Mouse (Mus musculus) adrenal gland, postnatal 14 days (tissue): ENCODE measurements around the gene Tmem267. TPM values are rescaled to one million over a fixed set of nuclear protein-coding genes. Genes with fewer than 3 reads are reported as not detected.
"Not testable (repeated sequence)": the region's sequence is repeated elsewhere in the genome, so short reads cannot be mapped to it uniquely, and the experiment has no call there.

Source experiments
- DNase-seq: peaks from one replicate; pipeline ENCODE4 v3.0.0; 2021; ENCODE audit warnings: mixed read lengths
- long read RNA-seq, 2 experiments: library from polyadenylated mRNA; stranded (forward); transcript quantifications; one replicate each; pipeline ENCODE4 v2.0.0; 2021
- total RNA-seq: library from RNA; stranded (reverse); gene quantifications from 2 replicates; pipeline ENCODE4 v1.2.3, GENCODE M21; 2021

The Tmem267 gene
- total RNA-seq = 12.0 and 12.7 TPM in 2 replicates
- long read RNA-seq, experiment 1, partial matches to known transcripts = 0 of 8 reads
- long read RNA-seq, experiment 1, other reads (novel, unspliced or antisense) = 5 of 8 reads
- long read RNA-seq, experiment 2, partial matches to known transcripts = 0 of 4 reads
- long read RNA-seq, experiment 2, other reads (novel, unspliced or antisense) = 4 of 4 reads

GRCm38 (mm10) chr13:119487880-119488580, at the start of gene Tmem267, which contains the start of gene 3110070M22Rik:
Gene Tmem267, plus strand, starts transcription at chr13:119488039.
Gene 3110070M22Rik, minus strand, starts transcription at chr13:119488383.
- peak; percentile 91 for DNase-seq

- DNase-seq = no peak
Measured at GRCm38 (mm10) chr13:119442244-119442643, 45.6 kb upstream of the Tmem267 start.

DNA sequence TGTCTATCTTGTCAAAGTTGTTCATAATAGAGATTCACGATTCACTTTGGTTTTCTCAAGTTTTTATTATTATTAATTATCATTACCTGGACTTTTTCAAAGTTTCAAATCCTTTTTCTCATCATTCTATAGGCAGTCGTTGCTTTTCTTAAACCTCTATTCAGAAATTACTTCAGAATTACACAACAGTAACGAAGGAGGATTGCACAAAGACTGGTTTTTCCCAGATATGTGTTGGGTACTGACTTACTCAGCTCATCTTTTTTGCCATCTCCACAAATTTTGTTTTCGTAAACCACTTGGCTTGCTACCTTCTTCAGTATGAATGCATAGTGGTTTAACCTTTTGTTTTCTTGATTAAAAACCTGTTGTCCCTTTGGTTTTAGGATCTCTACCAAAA, 34.3 kb upstream of the Tmem267 start:
- DNase-seq = no peak

- no peak for DNase-seq
Measured at GRCm38 (mm10) chr13:119455082-119455481, 32.8 kb upstream of the Tmem267 start.

DNA sequence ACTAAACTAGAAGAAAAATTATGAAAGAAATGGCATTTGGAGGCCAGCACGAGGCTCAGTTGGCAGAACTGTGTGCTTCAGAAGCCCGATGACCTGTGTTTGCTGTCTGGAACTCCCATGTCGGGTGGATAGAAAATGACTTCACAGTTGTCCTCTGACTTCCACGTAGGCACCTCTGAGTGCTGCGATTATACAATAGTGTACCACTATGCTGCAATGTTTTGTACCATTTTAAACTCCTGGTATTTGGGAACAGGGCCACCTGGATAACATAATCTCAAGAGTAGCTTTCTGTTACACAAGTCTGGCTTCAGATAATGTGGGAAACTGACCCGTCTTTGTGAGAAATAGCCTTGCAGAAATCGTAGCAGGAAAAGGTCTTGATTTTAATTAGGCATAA, 31.5 kb upstream of the Tmem267 start:
- no peak for DNase-seq

- peak; percentile 27 for DNase-seq
Measured at GRCm38 (mm10) chr13:119461900-119462595, 25.8 kb upstream of the Tmem267 start.

DNA sequence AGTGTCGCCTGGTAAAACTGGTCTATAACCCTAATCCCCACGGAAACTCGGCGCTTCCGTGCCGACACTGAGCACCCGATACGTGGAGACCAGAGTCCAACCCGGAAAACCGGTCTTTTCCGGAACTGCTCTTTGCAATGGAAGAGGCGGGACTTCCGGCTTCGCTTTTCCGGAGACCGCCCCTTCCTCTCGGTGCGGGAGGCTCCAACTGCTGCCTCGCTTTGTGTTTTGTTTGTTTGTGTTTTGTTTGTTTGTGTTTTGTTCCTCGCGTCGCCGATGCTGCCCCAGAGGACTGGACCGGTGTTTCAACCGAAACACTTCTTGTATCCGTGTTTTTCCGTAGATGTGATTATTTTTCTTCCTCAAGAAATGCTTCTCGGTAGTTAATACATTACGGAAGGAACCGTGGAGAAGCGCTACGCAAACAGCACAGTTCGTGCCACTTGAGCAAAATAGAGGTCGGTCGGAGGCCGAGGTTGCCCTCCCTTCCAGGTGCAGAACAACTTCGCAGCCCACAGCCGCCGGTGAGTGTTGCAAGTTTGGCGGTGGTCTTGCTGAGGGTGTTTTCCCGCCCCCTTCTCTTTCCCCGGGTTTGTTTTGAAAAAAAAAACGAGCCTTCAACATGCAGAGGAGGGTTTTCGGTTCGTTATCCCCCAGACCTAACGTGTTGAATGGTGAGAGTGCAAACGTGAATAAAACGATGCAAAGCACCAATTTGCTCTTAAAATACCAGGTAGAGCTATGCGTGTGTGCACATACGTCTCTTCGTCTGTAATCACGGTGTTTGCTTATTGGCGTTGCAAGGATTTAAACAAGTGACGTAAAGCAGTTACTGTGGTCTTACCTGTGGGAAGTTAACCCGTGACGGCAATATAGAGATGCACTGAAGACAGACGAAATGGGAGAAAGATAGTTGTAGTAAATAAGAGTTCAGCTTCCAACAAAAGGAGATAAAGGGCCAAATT, 25.0 kb upstream of the Tmem267 start, which contains the start of gene 4833420G17Rik:
Gene 4833420G17Rik, plus strand, starts transcription at position 173 of the 965 bp plus-strand sequence.
- DNase-seq = peak; percentile 94

DNA sequence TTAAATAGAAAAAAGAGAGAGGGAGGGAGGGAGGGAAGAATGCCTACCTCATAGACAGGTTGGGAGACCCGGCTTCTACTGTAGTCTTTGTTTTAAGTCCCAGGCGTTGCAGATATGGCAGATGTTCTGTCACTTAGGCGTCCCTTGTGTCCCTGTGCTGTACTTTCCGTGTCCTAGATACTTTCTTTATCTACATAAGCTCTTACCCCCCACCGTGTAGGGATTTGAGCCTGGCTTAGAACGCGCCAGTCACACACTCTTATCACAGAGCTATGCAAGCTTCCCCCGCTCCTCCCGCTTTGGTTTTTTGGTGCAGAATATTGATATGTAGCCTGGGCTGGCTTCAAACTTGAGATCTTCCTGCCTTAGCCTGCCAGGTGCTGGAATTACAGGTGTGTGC, 11.2 kb upstream of the Tmem267 start:
- no peak for DNase-seq

DNA sequence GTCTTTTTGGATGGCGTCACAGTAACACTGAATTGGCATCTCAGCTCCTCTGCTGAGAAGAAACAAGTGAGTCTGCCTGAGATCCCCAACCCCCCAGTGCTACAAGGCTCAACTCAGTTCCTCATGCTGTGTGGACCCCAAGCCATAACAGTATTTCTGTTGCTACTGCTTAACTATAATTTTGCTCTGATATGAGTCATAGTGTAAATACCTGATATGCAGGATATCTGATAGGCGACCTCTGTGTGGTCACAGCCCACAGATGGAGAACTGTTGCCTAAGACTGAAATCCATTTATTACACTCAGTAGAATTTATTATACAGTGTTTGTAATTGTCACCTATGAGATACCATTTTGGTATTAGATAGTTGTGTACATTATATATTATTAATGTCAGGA, 10.1 kb upstream of the Tmem267 start:
- DNase-seq = no peak

DNA sequence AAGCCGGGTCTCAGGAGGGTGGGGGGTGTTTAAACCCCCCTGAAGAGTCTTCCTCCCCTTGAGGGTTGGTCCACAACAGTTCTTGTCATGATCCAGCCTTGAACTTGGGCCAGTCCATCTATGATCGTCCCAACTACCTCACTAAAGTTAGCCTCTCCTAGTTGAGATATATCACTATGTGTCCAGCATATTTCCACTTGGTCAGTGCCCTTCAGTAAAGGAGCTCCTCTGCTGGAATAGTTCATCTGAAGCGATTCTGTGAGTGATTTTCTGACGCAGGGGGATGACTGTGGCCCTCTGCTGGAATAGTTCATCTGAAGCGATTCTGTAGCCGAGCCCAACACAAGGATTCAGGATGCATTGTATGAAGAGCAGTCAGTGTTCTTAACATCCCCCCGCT, 485 bp upstream of the Tmem267 start:
- DNase-seq = no peak

DNA sequence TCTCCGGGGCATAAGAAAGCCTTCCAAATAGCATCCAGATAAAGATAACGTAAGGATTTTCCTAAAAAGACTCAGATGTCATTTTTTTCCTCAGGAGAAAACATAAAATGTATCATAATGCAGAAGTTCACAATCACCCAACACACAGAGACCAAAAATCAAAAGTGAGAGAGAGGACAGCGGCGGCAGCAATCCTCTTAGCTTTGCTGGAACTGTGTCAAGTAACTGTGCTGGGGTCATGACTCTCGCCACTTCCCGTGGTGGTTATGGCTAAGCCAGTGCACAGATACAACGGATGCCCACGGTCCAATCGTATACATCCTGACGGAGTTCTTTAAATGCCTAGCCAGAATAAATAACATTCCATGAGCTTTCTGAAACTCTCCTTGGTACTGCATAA, 4.2 kb downstream of the Tmem267 start:
- not testable (repeated sequence) for DNase-seq

- not testable (repeated sequence) for DNase-seq
Measured at GRCm38 (mm10) chr13:119494938-119495337, 7.1 kb downstream of the Tmem267 start.

- DNase-seq = peak; percentile 65
Measured at GRCm38 (mm10) chr13:119596321-119597211, 108.7 kb downstream of the Tmem267 start.

GRCm38 (mm10) chr13:119598466-119598865, 110.6 kb downstream of the Tmem267 start:
- peak; percentile 39 for DNase-seq

GRCm38 (mm10) chr13:119599066-119599465, 111.2 kb downstream of the Tmem267 start:
- DNase-seq = peak; percentile 56

DNA sequence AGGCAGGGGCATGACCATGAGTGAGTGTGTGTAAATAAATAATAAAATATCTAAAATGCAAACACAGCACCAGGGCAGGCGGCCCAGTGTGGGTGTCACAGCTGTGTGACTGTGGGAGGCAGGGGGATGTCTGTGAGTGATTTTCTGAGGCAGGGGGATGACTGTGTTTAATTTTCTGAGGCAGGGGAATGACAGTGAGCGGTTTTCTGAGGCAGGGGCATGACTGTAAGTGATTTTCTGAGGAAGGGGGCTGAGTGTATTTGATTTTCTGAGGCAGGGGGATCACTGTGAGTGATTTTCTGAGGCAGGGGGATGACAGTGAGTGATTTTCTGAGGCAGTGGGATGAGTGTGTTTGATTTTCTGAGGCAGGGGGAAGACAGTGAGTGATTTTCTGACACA, 111.7 kb downstream of the Tmem267 start:
- DNase-seq = not testable (repeated sequence)

DNA sequence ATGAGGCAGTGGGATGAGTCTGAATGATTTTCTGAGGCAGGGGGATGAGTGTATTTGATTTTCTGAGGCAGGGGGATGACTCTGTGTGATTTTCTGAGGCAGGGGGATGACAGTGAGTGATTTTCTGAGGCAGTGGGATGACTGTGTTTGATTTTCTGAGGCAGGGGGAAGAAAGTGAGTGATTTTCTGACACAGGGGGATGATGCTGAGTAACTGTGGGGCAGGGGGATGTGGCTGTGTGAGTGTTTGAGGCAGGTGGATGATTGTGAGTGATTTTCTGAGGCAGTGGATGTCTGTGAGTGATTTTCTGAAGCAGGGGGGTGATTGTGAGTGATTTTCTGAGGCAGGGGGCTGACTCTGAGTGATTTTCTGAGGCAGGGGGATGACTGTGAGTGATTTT, 112.3 kb downstream of the Tmem267 start:
- peak; percentile 64 for DNase-seq

DNA sequence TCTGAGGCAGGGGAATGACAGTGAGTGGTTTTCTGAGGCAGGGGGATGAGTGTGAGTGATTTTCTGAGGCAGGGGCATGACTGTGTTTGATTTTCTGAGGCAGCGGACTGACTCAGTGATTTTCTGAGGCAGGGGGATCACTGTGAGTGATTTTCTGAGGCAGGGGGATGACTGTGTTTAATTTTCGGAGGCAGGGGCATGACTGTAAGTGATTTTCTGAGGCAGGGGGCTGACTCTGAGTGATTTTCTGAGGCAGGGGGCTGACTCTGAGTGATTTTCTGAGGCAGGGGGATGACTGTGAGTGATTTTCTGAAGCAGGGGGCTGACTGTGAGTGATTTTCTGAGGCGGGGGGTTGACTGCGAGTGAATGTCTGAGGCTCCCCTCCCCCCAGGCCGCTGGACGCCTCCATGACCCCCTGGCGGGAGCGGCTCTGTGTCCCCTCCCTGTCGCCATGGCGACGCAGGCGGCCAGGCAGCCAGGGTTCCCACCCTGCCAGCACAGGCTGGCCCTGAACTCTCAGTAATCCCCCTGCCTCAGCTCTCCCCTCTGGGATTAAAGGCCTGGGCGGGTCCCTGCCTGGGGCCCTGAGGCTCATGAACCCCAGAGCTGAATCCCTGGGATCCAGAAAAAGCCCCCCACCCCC, 115.0 kb downstream of the Tmem267 start:
- DNase-seq = peak; percentile 82

DNA sequence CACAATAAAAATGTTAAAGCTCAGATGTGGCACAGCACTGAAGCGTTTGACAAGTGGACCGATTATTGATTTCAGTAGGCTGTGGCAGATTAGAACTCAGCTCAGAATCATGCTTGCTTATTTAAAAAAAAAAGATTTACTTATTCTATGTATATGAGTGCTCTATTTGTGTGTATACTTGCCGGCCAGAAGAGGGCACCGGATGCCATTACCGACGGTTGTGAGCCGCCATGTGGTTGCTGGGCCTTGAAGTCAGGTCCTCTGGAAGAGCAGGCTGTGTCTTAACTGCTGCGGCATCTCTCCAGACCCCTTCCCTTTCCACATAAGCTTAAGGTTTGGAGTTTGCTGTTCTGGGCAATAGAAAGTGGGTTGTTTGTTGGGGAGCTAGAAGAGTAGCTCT, 116.1 kb downstream of the Tmem267 start:
- not testable (repeated sequence) for DNase-seq

GRCm38 (mm10) chr13:119604322-119604721, 116.5 kb downstream of the Tmem267 start:
- DNase-seq = not testable (repeated sequence)
